Mouse (Mus musculus) retina, embryonic 14.5 days (tissue): ENCODE data around the gene Homer2.
A peak's percentile ranks its signal among the peaks of the same experiment; 100 is the strongest.

ENCODE experiments used
- DNase-seq: peaks from one replicate; pipeline ENCODE4 v3.0.0-alpha.2; 2015; ENCODE audit warnings: low spot score

Gene Homer2

DNA sequence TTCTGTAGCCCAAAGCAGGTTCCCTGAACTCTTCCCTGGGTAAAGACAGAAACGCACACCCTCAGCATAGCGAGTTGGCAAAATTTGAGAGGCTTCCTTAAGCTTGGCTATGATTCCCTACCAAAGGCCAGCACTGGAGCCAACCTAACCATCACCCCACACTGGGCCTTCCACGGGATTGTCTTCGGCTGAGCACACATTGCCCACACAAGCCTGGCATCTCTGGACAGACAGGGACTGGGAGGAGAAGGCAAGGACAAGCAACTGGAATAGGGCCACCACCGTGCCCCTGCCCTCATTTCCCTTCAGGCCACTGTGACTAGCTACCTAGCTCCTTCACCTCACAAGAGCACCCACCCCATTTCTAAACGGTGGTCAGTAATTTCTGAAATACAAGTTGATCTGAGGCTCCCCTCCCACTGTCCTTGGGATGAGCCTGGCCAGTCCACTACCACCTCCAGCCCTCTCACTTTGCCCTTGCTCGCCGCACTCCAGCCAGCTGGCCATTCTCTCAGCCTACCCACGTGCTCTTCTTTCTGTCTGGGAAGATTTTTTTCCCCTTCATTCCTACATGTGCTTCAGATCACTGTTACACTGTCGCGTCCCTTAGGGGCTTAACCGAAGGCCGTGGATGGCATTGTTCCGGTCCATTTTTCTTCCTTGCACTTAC, at the start of gene Homer2:
Gene Homer2 (minus strand): TSS at position 57 of the 670 bp plus-strand sequence.
- no peak for DNase-seq

DNA sequence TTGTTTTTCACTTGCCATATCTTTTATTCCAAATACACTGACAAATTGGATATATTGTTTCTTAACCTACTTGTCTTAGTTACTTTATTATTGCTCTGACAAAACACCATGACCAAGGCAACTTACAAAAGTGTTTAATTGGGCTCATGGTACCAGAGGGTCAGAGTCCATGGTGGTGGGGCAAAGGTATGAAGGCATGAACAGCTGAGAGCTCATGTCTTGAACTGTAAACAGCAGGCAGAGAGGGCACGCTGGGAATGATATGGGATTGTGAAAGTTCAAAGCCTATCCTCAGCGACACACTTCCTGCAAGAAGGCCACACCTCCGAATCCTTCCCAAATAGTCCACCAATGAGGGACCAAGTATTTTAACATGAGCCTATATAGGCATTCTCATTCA, 40.6 kb upstream of the Homer2 start:
- no peak for DNase-seq

- DNase-seq, result peak; percentile 24
These were observed 36.8 kb upstream of the Homer2 start for GRCm38 (mm10) chr7:81744145-81744544.

GRCm38 (mm10) chr7:81740010-81740409, 32.7 kb upstream of the Homer2 start:
- no peak for DNase-seq

DNA sequence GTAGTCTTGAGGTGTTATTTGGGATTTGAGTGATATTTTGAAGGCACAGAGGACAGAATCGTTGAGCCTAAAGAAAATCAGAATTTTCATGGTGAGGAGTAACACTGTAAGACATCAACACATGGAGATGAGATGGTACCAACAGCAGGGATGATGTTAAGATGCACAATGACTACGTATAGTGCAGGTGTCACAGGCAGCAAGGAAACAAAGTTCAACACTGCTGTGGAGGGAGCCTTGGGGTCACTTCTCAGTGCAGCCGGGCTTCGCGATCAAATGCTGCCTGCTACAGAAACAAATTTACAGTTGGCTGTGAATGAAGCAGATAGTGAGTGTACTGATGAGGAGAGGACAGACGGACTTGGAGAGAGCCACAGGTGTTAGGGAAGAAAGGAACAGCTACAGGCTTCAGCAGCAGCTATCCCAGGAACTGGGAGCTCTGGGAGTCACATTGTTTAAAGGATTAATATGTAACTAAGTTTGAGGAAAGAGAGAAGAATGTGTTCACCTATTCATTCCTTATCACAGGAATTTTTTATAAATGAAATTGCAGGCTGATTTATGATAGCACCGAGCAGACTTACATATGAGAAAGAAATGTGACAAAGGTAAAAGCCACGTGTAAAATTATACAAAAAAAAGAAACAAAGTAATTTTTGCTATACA, 31.5 kb upstream of the Homer2 start:
- DNase-seq, result no peak

DNA sequence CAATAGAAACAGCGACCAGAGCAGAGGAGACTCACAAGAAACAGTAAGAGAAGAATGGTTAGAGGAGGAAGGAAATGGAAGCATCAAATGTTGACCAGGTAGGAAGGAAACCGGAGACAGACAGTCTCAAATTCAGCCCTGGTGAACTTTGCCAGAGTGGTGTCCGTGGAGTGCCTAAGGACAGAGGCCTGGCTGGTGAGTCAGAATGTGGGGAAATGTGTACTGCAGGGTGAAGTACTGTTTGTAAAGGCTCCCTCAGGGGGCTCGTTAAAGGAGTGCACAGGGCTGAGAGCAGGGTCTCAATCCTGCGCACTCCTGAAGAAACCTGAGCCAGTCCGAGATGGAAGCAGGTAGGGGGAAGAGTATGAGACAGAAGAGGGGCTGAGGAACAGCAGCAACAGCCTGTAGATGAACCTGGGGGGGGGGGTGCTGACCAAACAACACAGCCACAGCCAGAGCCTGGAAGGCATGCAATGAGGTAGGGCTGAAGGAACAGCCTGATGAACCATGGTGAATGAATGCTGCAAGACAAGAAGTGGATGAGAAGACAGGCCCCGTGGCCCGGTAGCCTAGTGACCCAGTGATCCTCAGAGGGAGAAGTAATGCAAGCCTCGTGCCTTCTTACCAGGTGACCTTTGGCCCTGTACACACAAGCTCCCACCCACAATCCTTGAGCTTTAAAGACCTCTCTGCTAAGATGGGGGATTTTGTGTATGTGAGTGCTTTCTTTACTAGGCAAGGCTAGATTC, 28.1 kb upstream of the Homer2 start:
- no peak for DNase-seq

- DNase-seq, result no peak
These were observed 25.1 kb upstream of the Homer2 start for GRCm38 (mm10) chr7:81732183-81733089.

DNA sequence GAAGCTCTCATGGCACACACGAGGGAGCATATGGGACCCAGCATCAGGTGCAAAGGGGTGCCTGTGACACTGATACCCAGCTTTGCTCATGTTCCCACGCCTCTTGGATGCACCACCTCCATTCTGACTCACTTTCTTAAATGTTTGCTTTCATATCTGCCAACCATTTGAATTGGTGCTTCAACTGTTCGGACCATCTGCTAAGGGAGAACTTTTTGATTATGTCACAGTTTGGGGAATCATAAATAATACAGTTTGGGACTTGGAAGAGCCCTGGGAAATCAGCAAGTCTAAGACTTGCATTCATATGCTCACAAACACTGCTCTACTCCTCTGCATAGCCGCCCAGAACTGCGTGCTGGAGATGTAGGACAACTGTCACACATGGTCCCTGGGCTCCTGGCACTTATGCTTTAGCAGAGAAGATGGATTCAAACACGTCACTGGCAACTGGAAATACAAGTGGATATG, 23.9 kb upstream of the Homer2 start:
- DNase-seq, result no peak

GRCm38 (mm10) chr7:81729787-81730186, 22.5 kb upstream of the Homer2 start:
- no peak for DNase-seq

- DNase-seq, result no peak
These were observed 20.4 kb upstream of the Homer2 start for GRCm38 (mm10) chr7:81727716-81728115.

- DNase-seq, result no peak
These were observed 19.3 kb upstream of the Homer2 start for GRCm38 (mm10) chr7:81726728-81727005.

DNA sequence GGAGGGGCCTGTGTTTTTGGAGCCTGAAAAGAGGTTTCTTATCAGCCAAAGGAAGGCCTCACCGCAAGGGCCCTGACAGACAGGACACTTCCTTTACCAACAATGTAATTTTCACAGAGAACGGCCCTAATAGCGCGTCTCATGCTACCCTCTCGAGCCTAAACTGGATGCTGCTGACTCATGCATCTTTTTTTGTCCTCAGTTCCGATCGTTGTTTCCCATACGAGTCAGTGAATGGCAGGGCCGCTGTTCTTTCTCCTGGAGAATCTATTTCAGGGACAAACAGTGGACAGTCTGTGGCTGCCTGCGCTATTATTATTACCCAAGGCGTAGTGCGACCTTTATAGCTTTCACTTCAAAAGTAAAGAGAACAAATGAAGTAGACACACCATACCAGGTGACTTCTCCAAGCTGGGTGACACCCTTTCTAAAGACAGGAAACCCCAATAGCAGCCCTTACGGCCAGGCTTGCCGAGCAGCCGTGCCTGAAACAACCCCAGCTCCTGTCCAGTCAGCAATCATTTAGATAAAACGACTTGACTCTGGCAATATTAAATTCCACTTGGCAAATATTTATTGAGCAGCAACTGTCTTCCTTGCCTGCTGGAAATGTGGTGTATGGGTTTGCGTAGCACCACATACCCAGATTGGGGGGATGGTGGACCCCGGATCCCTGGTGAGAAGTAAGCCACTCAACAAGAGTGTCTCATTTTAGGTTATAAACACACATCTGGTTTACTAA, 18.8 kb upstream of the Homer2 start:
- DNase-seq, result no peak

DNA sequence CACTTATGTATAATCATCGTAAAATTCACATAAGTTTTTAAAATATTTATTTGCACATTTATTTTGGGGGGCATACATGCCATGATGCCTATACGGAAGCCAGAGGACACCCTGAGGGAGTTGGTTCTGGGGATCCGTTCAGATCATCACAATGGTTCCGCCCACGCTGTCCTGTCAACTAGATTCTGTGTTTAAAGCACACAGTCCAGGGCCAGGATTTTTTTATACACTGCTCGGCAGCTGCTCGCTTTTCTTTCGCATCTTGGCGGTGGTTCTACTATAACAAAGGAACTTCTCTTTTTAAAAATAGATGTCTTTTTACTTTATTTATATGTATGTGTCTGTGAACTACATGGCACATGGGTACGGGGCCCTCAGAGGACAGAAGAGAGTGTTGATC, 16.5 kb upstream of the Homer2 start:
- no peak for DNase-seq

DNA sequence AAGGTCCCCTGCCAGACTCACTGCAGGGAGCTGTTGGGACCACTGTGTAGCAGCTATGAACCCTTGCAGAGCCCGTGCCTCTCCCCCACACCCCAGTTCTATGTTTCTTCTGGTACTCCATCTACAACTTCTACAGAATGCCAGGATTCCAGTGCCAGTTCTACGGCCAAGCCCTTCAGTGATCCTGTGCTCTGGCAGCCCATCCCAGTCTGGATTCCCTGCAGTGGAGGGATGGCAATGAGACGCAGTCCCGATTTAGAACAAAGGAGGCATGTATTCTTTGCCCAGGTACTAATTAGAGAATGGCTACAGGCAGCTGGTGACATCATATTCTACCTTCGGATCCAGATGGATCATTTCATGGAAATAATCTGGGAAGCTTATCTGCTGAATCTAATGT, 13.9 kb upstream of the Homer2 start:
- DNase-seq, result no peak

GRCm38 (mm10) chr7:81719216-81719661, 11.9 kb upstream of the Homer2 start:
- DNase-seq, result no peak

DNA sequence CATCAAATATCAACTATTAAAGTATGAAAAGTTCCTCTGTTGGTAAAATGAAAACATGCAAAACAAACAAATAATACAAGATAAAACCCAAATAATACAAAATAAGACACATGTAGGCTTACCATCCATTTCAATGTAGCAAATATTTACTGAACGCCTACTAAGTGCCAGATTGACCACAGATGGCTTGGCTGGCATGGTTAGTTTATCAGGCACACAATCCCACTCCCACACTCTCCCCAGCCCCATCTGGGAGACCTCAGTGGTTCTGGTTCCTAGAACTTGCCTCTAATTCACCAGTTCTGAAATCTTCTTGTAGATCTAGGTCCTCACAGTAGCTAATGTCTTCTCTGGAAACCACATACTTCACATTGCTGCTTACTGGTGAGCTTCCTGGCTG, 11.3 kb upstream of the Homer2 start:
- no peak for DNase-seq

GRCm38 (mm10) chr7:81710166-81710565, 2.8 kb upstream of the Homer2 start:
- no peak for DNase-seq

DNA sequence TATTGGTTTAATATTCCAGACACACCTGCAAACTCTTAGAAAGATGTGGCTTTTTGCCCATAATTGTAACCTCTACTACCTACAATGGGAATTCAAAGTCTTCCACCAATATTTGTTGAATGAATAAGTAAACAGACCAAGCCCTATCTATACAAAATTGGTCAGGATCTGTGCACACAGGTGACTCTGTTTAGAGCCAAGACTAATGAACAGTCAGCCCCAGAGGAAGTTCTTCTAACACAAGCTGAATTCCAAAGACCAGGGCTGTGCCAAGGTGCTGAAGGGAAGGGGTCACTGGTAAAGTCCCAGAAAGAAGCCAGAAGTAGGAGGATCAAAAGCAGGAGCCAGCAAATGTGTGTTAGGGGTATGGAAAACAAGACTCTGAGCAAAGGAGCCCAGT, 838 bp upstream of the Homer2 start:
- DNase-seq, result no peak

- peak; percentile 58 for DNase-seq
These were observed 623 bp downstream of the Homer2 start for GRCm38 (mm10) chr7:81706416-81707391.

DNA sequence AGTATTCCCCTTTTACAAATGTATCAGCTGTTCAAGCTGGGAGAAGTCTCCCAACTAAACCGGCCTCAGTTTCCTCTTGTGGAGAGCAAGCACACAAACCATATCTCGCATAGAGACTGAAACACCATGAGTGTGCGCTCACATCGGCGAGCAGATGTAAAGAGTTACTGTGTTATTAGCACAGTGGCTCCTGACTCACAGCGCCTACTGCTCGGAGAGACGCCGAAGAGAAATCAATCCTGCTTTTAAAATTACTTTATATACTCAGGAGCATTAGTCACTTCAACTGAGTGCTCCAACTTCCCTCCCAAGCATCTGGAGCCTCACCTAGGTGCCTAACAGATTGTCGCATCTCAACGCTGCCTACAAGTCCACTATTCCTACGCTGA, 1.3 kb downstream of the Homer2 start:
- DNase-seq, result no peak
